Mouse (Mus musculus) gastrocnemius, postnatal 14 days (tissue): Measurements from ENCODE around the gene Sirt7. TPM values are rescaled to one million over a fixed set of nuclear protein-coding genes. Genes with fewer than 3 reads are reported as not detected.
A peak's percentile ranks its signal among the peaks of the same experiment; 100 is the strongest.

Source experiments
- DNase-seq: peaks from one replicate; pipeline ENCODE4 v3.0.0; 2021; ENCODE audit warnings: mixed read lengths
- intact Hi-C: fragments of 180-260 bp; cut with DNase I; formaldehyde crosslinking; loops from one replicate; pipeline ENCODE4 v1.15.1; 2025; ENCODE audit warnings: low total_unique reads
- total RNA-seq, 2 experiments: library from RNA; stranded (reverse); gene quantifications; 2 replicates each; pipeline ENCODE4 v1.2.3; 2021

Gene Sirt7
- total RNA-seq, 2 experiments from 2014 or later = 5.2 to 5.4 TPM

- no peak for DNase-seq
- intact Hi-C loops = no loop called here
Observed at GRCm38 (mm10) chr11:120642939-120643600, 18.0 kb upstream of the Sirt7 start.

GRCm38 (mm10) chr11:120641869-120642268 lies 16.8 kb upstream of the Sirt7 start:
- intact Hi-C loops = no loop called here
- DNase-seq = no peak

GRCm38 (mm10) chr11:120641255-120641654 lies 16.2 kb upstream of the Sirt7 start:
- DNase-seq = no peak
- intact Hi-C loops = no loop called here

- intact Hi-C loops = no loop called here
- DNase-seq = no peak
Observed at GRCm38 (mm10) chr11:120634810-120635209, 9.8 kb upstream of the Sirt7 start.

GRCm38 (mm10) chr11:120633520-120634343 lies 8.7 kb upstream of the Sirt7 start, which contains the start of gene Mafg:
Gene Mafg, minus strand, starts transcription at chr11:120633600.
- DNase-seq = peak; percentile 93
- intact Hi-C loops = no loop called here

GRCm38 (mm10) chr11:120632559-120633519 lies 7.8 kb upstream of the Sirt7 start:
- intact Hi-C loops = no loop called here
- DNase-seq = peak; percentile 81

GRCm38 (mm10) chr11:120631726-120632448 lies 6.8 kb upstream of the Sirt7 start:
- DNase-seq = no peak
- intact Hi-C loops = no loop called here

GRCm38 (mm10) chr11:120630881-120631725 lies 6.1 kb upstream of the Sirt7 start:
- intact Hi-C loops = no loop called here
- DNase-seq = no peak

GRCm38 (mm10) chr11:120630401-120630871 lies 5.4 kb upstream of the Sirt7 start:
- no peak for DNase-seq
- intact Hi-C loops = no loop called here

- intact Hi-C loops = no loop called here
- DNase-seq = peak; percentile 61
Observed at GRCm38 (mm10) chr11:120629911-120630310, 4.9 kb upstream of the Sirt7 start.

GRCm38 (mm10) chr11:120629341-120629730 lies 4.3 kb upstream of the Sirt7 start:
- intact Hi-C loops = no loop called here
- DNase-seq = no peak

GRCm38 (mm10) chr11:120628601-120629340 lies 3.7 kb upstream of the Sirt7 start:
- DNase-seq = no peak
- intact Hi-C loops = no loop called here

GRCm38 (mm10) chr11:120627468-120628300 lies 2.6 kb upstream of the Sirt7 start:
- DNase-seq = no peak
- intact Hi-C loops = no loop called here

- DNase-seq = no peak
- intact Hi-C loops = no loop called here
Observed at GRCm38 (mm10) chr11:120626785-120627467, 1.9 kb upstream of the Sirt7 start.

- DNase-seq = peak; percentile 89
- intact Hi-C loops = no loop called here
Observed at GRCm38 (mm10) chr11:120624680-120625111, 344 bp downstream of the Sirt7 start.
